Mouse (Mus musculus): Measurements from ENCODE around the gene Tfb1m. TPM values are rescaled to one million over a fixed set of nuclear protein-coding genes. Genes with fewer than 3 reads are reported as not detected.

Tfb1m gene
- polyA plus RNA-seq, 1 experiment from 2014 or later: 17.0 TPM

DNA sequence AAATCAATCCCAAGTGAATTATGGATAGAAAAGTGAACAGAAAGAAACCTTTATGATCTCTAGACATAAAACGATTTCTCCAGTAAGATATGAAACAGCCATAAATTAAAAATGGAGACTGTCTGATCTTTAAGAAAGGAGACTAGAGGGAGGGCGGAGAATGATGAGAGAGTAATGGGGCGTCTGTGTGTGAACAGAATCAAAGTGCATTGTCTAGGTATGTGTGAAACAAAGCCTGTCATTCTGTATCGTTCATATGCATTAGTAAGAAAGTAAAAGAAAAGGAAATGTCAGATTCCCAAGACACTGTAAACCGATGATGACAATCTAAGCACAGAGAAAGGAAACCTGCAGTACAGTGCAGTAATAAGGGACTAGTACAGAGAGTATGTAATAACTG is 16.5 kb downstream of the Tfb1m start:
- no peak for ATAC-seq (ENCODE audit: low FRiP score, low read depth)
- no peak overlapping the region for H3K27ac ChIP-seq

DNA sequence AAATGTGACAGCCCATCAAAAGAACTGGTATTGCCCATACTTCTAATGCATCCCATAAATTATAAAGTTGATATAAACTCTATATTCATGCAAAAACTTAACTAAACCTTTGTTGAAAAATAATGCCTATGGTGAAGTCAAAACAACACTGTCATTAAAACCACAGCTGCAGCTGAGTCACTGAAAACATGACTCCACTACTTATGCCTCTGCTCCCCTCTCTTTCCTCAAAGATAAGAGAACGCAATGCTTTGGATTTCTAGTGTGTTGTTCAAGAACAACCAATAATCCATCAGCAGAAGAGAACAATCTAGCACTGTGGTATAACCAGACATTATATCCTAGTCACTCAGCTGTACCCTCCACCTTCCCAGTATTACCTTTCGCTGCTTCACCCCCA is 17.3 kb downstream of the Tfb1m start:
- H3K9ac ChIP-seq: no peak overlapping the region
- H3K36me3 ChIP-seq: peaks cover 19% of the 10 kb centered on the region
- H3K4me3 ChIP-seq: no peak overlapping the region
- no peaks in the 10 kb centered on the region for H3K27me3 ChIP-seq
- WGBS: 95% methylated on average over 2 of the region's 2 CpGs
- no peaks in the 10 kb centered on the region for H3K9me3 ChIP-seq
- ATAC-seq (ENCODE audit: low FRiP score, low read depth): no peak
- no peaks in the 10 kb centered on the region for H3K4me1 ChIP-seq
- H3K27ac ChIP-seq: no peak overlapping the region
- H3K4me2 ChIP-seq (replicated peaks): no peak overlapping the region

More for the DNA sequence above, 16.5 kb downstream of the Tfb1m start:
- H3K4me1 ChIP-seq: no peaks in the 10 kb centered on the region
- no peak overlapping the region for H3K4me3 ChIP-seq
- no peaks in the 10 kb centered on the region for H3K27me3 ChIP-seq
- H3K9me3 ChIP-seq: no peaks in the 10 kb centered on the region
- H3K36me3 ChIP-seq: peaks cover 17% of the 10 kb centered on the region
- H3K9ac ChIP-seq: no peak overlapping the region
- H3K4me2 ChIP-seq (replicated peaks): no peak overlapping the region
- 86% methylated on average over 5 of the region's 5 CpGs for WGBS

DNA sequence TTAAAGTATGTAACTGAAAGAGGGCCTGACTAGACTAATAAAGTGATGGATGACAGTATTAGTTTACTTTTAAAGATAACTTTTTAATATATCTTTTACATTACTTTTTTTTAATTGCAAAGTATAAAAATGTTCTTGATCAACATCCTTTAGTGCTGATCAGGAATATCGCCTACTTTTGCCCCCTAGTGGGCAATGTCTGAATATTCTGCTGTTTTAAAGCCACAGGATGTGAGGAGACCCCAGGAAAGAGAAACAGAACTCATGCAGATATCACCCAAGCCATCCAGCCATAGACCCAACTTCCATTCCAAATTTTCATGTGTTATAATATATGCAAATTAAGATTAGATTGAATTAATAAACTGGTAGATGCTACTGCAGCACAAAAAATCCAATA is 24.2 kb downstream of the Tfb1m start:
- no peak for ATAC-seq (ENCODE audit: low FRiP score, low read depth)
- WGBS: 30% methylated on average over 1 of the region's 1 CpGs
- no peak overlapping the region for H3K9ac ChIP-seq

DNA sequence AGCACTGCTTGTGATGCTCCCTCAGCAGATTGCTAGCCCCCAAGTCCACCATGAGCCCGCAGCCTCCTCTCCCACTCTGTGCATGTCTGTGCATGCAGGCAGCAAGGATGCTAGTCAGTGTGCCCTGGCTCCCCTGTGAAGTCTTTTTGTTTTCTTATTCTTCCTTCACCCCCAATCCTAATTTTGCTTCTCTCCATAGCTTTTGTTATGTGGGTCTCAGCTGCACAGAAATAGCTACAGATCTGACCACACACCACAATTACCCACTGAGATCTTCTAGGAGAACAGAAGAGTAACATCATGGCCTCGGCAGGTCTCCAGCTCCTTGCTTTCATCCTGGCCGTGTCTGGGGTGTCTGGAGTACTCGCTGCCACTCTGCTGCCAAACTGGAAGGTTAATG is 25.3 kb downstream of the Tfb1m start, which contains the start of gene Cldn20:
Gene Cldn20, plus strand, starts transcription at position 301 of the 400 bp plus-strand sequence.
- no peaks in the 10 kb centered on the region for H3K27me3 ChIP-seq
- 82% methylated on average over 4 of the region's 4 CpGs for WGBS
- H3K9me3 ChIP-seq: no peaks in the 10 kb centered on the region
- ATAC-seq (ENCODE audit: low FRiP score, low read depth): no peak
- H3K4me1 ChIP-seq: peaks cover 11% of the 10 kb centered on the region; the same call in 1 of the 2 replicates
- no peak within 1 kb of the TSS for H3K4me2 ChIP-seq (replicated peaks)
- H3K36me3 ChIP-seq: peaks cover 5% of the 10 kb centered on the region; the same call in 1 of the 2 replicates
- H3K4me3 ChIP-seq: no peak within 1 kb of the TSS
- H3K9ac ChIP-seq: no peak within 1 kb of the TSS
- H3K27ac ChIP-seq: no peak within 1 kb of the TSS

More for the DNA sequence above, 24.2 kb downstream of the Tfb1m start:
- no peak overlapping the region for H3K4me3 ChIP-seq
- H3K27me3 ChIP-seq: no peaks in the 10 kb centered on the region
- no peaks in the 10 kb centered on the region for H3K9me3 ChIP-seq
- H3K36me3 ChIP-seq: peaks cover 5% of the 10 kb centered on the region; the same call in 1 of the 2 replicates
- no peak overlapping the region for H3K4me2 ChIP-seq (replicated peaks)
- peaks cover 11% of the 10 kb centered on the region; the same call in 1 of the 2 replicates for H3K4me1 ChIP-seq
- H3K27ac ChIP-seq: no peak overlapping the region

DNA sequence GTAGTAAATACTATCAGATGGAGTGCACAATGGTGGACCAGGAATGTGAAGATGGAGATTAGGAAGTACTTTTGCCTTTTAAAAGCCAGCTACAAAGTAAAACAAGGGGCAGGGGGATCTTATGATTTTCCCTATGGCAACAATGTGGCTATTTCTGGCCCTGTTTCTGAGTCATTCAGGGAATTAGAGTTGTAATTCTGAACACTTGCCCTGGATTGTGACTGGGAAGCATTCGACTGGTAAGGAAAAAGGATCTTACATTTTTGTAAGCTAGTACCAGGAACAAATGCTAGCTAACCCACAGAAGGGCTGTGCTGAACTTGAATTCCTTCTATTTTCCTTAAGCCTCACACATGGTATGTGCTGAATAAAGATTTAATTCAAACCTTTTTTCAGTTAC is 25.9 kb downstream of the Tfb1m start:
- Histone ChIP-seq H3K27me3 (no peaks in the 10 kb centered on the region), H3K27ac (no peak overlapping the region), H3K4me3 (no peak overlapping the region), H3K9me3 (no peaks in the 10 kb centered on the region), H3K4me1 (peaks cover 11% of the 10 kb centered on the region; the same call in 1 of the 2 replicates), H3K4me2 (replicated peaks) (no peak overlapping the region), H3K9ac (no peak overlapping the region), H3K36me3 (peaks cover 9% of the 10 kb centered on the region; the same call in 1 of the 2 replicates)
- ATAC-seq (ENCODE audit: low FRiP score, low read depth): no peak
- 47% methylated on average over 1 of the region's 1 CpGs for WGBS

DNA sequence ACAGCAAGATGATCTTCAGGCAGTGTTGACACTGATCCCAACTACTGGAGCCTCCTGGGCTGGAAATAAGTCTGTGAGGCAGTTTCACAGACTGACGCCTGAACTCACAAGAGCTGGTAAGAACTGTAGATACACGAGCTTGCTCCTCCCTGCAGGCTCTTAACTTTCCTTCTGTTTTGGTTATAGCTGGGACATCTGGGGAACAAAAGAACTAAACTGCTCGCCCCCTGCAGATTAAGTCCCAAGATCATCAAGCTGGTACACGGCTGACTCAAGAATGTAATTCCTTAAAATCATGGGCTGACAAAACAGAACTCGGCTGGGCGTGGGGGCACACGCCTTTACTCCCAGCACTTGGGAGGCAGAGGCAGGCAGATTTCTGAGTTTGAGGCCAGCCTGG is 27.0 kb downstream of the Tfb1m start:
- WGBS: 68% methylated on average over 7 of the region's 7 CpGs
- peaks cover 11% of the 10 kb centered on the region; the same call in 1 of the 2 replicates for H3K4me1 ChIP-seq
- no peak overlapping the region for H3K4me3 ChIP-seq
- H3K27ac ChIP-seq: no peak overlapping the region
- H3K27me3 ChIP-seq: no peaks in the 10 kb centered on the region
- H3K36me3 ChIP-seq: peaks cover 12% of the 10 kb centered on the region; the same call in 1 of the 2 replicates
- no peak overlapping the region for H3K9ac ChIP-seq
- no peaks in the 10 kb centered on the region for H3K9me3 ChIP-seq
- no peak overlapping the region for H3K4me2 ChIP-seq (replicated peaks)
- no peak for ATAC-seq (ENCODE audit: low FRiP score, low read depth)

DNA sequence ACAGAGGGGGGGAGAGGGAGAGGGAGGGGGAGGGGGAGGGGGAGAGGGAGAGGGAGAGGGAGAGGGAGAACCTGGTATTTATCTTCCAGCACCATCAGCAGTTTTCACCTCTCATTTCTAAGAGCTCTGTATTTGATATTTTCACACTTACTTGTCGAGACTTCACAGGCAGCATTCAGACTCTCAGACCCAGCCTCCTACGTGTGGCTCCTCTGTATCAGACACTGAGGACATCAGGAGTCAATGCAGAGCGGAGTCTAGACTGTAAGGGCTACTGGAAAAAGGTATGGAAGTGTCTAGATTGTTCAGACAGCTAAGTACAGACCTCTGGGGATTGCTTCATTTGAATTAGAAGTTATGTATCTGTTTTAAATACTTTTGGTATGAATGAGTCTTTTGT is 28.1 kb downstream of the Tfb1m start:
- Histone ChIP-seq H3K27ac (no peak overlapping the region), H3K9ac (no peak overlapping the region), H3K4me3 (no peak overlapping the region), H3K9me3 (no peaks in the 10 kb centered on the region), H3K4me2 (replicated peaks) (no peak overlapping the region), H3K4me1 (peaks cover 11% of the 10 kb centered on the region; the same call in 1 of the 2 replicates), H3K27me3 (no peaks in the 10 kb centered on the region), H3K36me3 (peaks cover 17% of the 10 kb centered on the region)
- no peak for ATAC-seq (ENCODE audit: low FRiP score, low read depth)
- 57% methylated on average over 3 of the region's 3 CpGs for WGBS

DNA sequence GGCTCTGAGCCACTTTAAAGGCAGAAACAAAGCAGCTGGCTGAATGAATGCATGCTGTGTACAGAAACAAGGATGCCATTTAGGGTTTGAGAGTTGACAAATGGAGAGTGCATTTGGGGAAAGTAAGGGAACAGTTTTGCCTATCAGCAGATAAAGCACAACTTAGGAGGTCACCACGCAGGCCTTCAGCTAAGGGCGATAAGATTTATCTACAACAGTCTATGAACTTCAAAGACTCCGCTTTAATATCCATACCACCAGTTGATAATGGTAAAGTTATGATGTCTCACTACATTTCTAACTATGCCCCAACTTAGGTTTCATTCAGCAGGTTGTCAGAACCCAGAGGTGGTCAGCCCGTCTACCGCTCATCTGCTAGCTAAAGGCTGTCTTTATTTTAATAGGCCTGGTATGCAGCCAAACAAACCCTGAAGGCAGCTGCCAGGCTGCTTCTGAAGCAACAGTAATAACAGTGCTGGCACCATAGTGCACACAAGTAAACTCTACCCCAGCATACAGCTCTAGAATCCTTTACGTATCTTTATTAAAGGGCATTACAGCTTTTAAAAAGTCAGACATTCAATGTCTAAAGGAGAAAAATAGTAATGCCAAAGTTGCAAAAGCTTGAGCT is 29.6 kb downstream of the Tfb1m start:
- Histone ChIP-seq H3K9ac (no peak overlapping the region), H3K27me3 (no peaks in the 10 kb centered on the region)
- WGBS: 78% methylated on average over 6 of the region's 6 CpGs

DNA sequence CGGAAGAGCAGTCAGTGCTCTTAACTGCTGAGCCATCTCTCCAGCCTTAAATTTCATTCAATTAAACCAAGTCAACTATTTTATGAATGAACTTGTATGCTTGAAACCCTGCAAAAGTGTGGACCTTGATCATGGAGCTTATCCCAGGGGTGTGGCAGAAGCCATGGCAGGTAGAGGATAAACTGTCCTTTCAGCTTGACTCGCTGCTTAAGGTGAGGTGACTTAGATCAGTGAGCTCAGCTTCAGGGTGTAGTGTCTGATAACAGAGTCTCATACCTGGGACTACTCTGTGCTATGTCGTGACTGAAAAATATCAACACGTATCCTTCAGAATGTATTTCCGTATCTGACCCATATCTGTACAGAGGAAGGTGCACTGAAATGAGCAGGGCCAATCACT is 37.2 kb downstream of the Tfb1m start:
- Histone ChIP-seq H3K27me3 (no peaks in the 10 kb centered on the region), H3K9me3 (no peaks in the 10 kb centered on the region), H3K4me2 (replicated peaks) (no peak overlapping the region), H3K4me3 (no peak overlapping the region), H3K4me1 (no peaks in the 10 kb centered on the region; the same call in 1 of the 2 replicates), H3K27ac (no peak overlapping the region), H3K9ac (no peak overlapping the region), H3K36me3 (peaks cover 53% of the 10 kb centered on the region)
- no peak for ATAC-seq (ENCODE audit: low FRiP score, low read depth)
- 91% methylated on average over 5 of the region's 5 CpGs for WGBS

More for the DNA sequence above, 29.6 kb downstream of the Tfb1m start:
- Histone ChIP-seq H3K4me3 (no peak overlapping the region), H3K4me1 (peaks cover 11% of the 10 kb centered on the region; the same call in 1 of the 2 replicates), H3K9me3 (no peaks in the 10 kb centered on the region), H3K4me2 (replicated peaks) (no peak overlapping the region), H3K27ac (no peak overlapping the region), H3K36me3 (peaks cover 17% of the 10 kb centered on the region)
- no peak for ATAC-seq (ENCODE audit: low FRiP score, low read depth)

DNA sequence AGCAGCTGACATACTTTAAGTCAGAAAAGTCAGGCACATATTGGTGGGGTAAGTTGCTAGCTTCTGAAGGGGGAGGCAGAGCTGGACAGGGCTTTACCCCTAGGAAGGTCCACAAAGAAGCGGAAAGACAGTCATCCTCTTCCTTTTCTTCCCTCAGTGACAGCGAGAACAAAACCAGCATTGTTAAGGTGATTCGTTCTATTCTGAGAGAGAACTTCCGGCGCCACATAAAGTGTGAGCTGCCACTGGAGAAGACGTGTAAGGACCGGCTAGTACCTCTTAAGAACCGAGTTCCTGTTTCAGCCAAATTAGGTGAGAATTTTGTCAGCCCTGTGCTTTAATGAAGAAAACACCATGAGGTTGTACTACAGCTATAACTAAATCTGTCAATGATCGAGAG is 41.2 kb downstream of the Tfb1m start:
- Histone ChIP-seq H3K4me3 (no peak overlapping the region), H3K4me2 (replicated peaks) (no peak overlapping the region), H3K27me3 (no peaks in the 10 kb centered on the region), H3K9me3 (no peaks in the 10 kb centered on the region), H3K36me3 (peaks cover 72% of the 10 kb centered on the region), H3K4me1 (no peaks in the 10 kb centered on the region), H3K27ac (no peak overlapping the region), H3K9ac (no peak overlapping the region)
- 78% methylated on average over 9 of the region's 9 CpGs for WGBS
- ATAC-seq (ENCODE audit: low FRiP score, low read depth): no peak

DNA sequence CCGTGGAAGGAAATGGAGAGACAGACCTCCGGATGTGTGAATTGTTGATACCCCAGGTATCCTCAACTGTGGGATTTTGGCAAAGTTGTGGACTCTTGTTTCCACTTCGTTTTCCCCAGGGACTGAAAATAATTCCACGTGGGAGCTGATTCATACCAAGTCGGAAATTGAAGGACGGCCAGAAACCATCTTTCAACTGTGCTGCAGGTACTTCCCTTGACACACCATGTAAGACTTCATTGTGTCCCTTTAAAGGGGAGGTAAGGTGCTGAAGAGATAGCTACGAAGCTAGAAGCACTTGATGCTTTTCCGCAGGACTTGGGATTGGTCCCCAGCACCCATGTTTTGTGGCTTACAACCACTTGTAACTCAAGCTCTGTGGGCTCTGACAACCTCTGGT is 41.7 kb downstream of the Tfb1m start:
- H3K4me3 ChIP-seq: no peak overlapping the region
- H3K4me1 ChIP-seq: no peaks in the 10 kb centered on the region
- no peaks in the 10 kb centered on the region for H3K9me3 ChIP-seq
- no peak for ATAC-seq (ENCODE audit: low FRiP score, low read depth)
- H3K27ac ChIP-seq: no peak overlapping the region
- H3K9ac ChIP-seq: no peak overlapping the region
- H3K36me3 ChIP-seq: peaks cover 76% of the 10 kb centered on the region
- no peak overlapping the region for H3K4me2 ChIP-seq (replicated peaks)
- 88% methylated on average over 8 of the region's 8 CpGs for WGBS
- H3K27me3 ChIP-seq: no peaks in the 10 kb centered on the region

DNA sequence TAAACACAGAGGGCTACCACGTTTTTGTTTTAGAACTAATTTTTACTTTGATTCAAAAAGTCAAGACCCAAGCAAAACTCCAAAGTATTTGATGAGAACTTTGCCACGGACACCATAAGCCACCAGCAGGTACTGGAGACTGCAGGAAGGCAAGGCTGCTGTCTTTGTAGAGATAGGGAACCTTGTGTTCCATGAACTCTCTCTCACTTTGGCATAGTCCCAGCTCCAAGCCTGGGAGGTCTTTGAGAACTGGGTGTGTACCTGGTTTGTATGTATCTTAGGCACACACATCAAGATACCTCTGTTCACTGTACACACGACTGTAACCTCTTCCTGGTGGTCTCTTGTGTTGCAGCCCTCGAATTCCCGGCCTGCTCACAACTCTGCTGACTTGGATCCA is 43.3 kb downstream of the Tfb1m start:
- H3K4me1 ChIP-seq: no peaks in the 10 kb centered on the region
- no peak overlapping the region for H3K9ac ChIP-seq
- peaks cover 78% of the 10 kb centered on the region for H3K36me3 ChIP-seq
- no peak overlapping the region for H3K4me2 ChIP-seq (replicated peaks)
- H3K9me3 ChIP-seq: no peaks in the 10 kb centered on the region
- H3K4me3 ChIP-seq: no peak overlapping the region
- WGBS: 87% methylated on average over 5 of the region's 5 CpGs
- no peak for ATAC-seq (ENCODE audit: low FRiP score, low read depth)
- no peak overlapping the region for H3K27ac ChIP-seq
- H3K27me3 ChIP-seq: no peaks in the 10 kb centered on the region

DNA sequence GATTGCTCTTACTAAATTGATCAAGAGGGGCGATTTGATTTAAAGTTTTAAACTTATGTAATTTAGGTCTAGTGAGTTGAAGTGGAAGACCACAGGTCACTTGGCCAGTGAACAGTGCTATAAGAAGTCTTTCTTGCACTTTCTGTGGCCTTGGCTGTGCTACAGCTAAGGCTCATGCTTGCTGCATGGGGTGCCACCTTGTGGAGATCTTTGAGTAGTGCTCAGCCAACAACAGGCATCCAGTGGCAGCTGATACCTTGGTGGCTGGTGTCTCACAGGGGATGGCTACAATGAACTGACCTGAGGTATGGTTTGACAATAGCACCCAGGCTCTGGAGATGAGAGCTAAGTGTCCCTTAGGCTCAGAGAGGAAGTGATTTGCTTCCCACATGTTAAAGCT is 47.7 kb downstream of the Tfb1m start:
- 12% methylated on average over 1 of the region's 1 CpGs for WGBS
- no peaks in the 10 kb centered on the region for H3K9me3 ChIP-seq
- no peak overlapping the region for H3K4me2 ChIP-seq (replicated peaks)
- peaks cover 62% of the 10 kb centered on the region for H3K36me3 ChIP-seq
- peak; percentile 59 for ATAC-seq (ENCODE audit: low FRiP score, low read depth)
- no peaks in the 10 kb centered on the region for H3K27me3 ChIP-seq
- no peaks in the 10 kb centered on the region for H3K4me1 ChIP-seq
- H3K9ac ChIP-seq: no peak overlapping the region
- no peak overlapping the region for H3K4me3 ChIP-seq
- no peak overlapping the region for H3K27ac ChIP-seq
